Mouse (Mus musculus): ENCODE measurements at regions not wholly inside any gene's neighbourhood (a gene's known extent, or its start where the extent isn't known, plus 50 kb on each side); places are given as distances from the start of the nearest gene placed in this dataset.

DNA sequence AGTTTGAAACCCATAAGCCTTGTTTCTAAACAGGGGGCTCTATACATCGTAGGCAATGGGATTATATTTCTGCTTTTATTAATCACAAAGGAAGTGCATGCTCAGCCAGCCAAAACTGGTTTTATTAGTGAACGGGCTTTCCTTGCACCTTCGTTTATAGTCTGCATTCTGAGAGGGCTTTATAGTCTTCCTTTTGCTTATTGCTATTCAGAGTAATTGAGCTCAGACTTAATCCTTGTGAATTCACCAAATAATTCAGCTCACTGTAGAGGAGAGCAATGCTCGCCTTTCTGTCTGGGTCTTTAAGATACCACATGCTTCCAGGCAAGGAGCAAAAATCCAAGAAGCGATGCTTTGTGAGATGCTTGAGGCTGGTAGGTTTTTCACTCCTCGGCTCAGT is 984.3 kb downstream of the Slc4a3 start:
- no peaks in the 10 kb centered on the region for H3K4me1 ChIP-seq (replicated peaks; ENCODE audit: low read depth, low read length)
- TF ChIP-seq NANOG (IDR thresholded peaks at IDR 0.05; ENCODE audit: borderline replicate concordance, low read length), result no peak
- no peak for TF ChIP-seq POU5F1 (IDR thresholded peaks at IDR 0.05; ENCODE audit: borderline replicate concordance, low read length)
- no peak for TF ChIP-seq CTCF (conservative IDR thresholded peaks at IDR 0.05; ENCODE audit: low read length)
- no peaks in the 10 kb centered on the region for H3K9me3 ChIP-seq (ENCODE audit: low read length)
- H3K27me3 ChIP-seq (ENCODE audit: insufficient read depth, low read length), result no peaks in the 10 kb centered on the region
- H3K36me3 ChIP-seq (ENCODE audit: insufficient read depth, low read length), result no peaks in the 10 kb centered on the region
- no peak overlapping the region for H3K4me3 ChIP-seq (replicated peaks; ENCODE audit: low read length)

DNA sequence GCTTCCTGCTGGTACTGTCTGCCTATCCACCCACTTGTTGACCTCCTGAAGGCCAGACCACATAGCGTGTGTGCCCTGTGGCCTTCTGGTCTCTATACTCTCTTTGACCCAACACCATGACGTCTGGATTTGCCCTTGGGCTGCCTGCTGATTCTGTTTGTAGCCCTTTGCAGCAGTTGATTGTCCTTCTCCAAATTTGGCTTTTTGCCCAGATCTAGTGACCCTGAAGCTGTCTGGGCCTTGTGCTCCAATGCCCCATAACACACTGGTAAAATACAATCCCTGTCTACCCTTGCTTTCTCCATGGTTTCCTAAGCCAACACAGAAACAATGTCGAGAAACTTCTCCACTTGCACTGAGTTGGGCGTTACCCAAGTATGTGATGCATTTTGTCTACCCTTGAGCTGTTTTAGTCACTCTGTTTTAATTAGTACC is 979.3 kb downstream of the Epha4 start:
- Histone ChIP-seq H3K36me3 (ENCODE audit: insufficient read depth, low read length) (no peaks in the 10 kb centered on the region), H3K4me1 (replicated peaks; ENCODE audit: low read depth, low read length) (no peaks in the 10 kb centered on the region), H3K9me3 (ENCODE audit: low read length) (no peaks in the 10 kb centered on the region), H3K27me3 (ENCODE audit: insufficient read depth, low read length) (no peaks in the 10 kb centered on the region), H3K4me3 (replicated peaks; ENCODE audit: low read length) (no peak overlapping the region)
- TF ChIP-seq NANOG (IDR thresholded peaks at IDR 0.05; ENCODE audit: borderline replicate concordance, low read length), result no peak
- TF ChIP-seq CTCF (conservative IDR thresholded peaks at IDR 0.05; ENCODE audit: low read length), result no peak
- TF ChIP-seq POU5F1 (IDR thresholded peaks at IDR 0.05; ENCODE audit: borderline replicate concordance, low read length), result no peak

DNA sequence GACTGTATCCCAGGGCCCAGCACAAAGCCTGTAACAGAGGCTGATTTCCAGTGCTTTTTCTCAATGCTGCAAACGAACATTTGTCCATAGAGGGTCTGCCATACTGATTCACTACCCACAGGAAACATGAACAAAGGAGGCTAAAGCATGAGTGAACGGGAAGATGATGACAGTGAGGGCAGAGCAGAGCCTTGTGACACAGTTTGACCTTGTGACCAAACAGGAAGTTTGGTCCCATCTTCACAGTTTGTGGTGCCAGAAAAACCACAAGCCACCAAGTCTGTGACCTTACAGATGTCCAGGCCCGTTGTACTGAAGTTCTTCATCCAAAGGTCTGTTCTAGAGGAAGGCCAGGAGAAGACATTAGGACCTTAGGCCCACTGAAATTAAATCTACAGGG is 974.4 kb downstream of the Epha4 start:
- no peak overlapping the region for H3K4me3 ChIP-seq (replicated peaks; ENCODE audit: low read length)
- no peak for TF ChIP-seq CTCF (conservative IDR thresholded peaks at IDR 0.05; ENCODE audit: low read length)
- TF ChIP-seq NANOG (IDR thresholded peaks at IDR 0.05; ENCODE audit: borderline replicate concordance, low read length), result no peak
- no peak for TF ChIP-seq POU5F1 (IDR thresholded peaks at IDR 0.05; ENCODE audit: borderline replicate concordance, low read length)
- no peaks in the 10 kb centered on the region for H3K4me1 ChIP-seq (replicated peaks; ENCODE audit: low read depth, low read length)
- H3K27me3 ChIP-seq (ENCODE audit: insufficient read depth, low read length), result no peaks in the 10 kb centered on the region
- no peaks in the 10 kb centered on the region for H3K9me3 ChIP-seq (ENCODE audit: low read length)
- no peaks in the 10 kb centered on the region for H3K36me3 ChIP-seq (ENCODE audit: insufficient read depth, low read length)

DNA sequence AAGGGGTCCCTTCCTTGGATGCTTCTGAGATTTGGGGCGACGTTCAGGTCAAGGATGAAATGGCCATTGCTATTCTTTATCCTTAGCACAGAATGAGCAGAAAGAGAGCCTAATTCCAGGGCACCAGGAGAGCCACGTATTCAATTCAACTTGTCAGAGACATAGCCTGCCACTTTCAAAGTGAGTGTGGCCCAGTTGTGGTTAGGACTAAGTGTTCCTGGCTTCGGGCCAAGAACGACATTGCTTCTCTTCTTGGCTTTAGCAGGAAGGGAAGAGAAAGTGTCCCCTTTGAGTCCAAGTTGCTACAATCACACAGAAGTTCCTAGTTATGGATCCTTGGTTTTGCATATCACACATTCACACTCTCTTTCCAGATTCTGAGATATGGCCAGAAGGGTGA is 964.0 kb downstream of the Epha4 start:
- H3K27me3 ChIP-seq (ENCODE audit: insufficient read depth, low read length), result no peaks in the 10 kb centered on the region
- TF ChIP-seq POU5F1 (IDR thresholded peaks at IDR 0.05; ENCODE audit: borderline replicate concordance, low read length), result no peak
- no peaks in the 10 kb centered on the region for H3K36me3 ChIP-seq (ENCODE audit: insufficient read depth, low read length)
- no peaks in the 10 kb centered on the region for H3K9me3 ChIP-seq (ENCODE audit: low read length)
- H3K4me3 ChIP-seq (replicated peaks; ENCODE audit: low read length), result no peak overlapping the region
- H3K4me1 ChIP-seq (replicated peaks; ENCODE audit: low read depth, low read length), result no peaks in the 10 kb centered on the region

DNA sequence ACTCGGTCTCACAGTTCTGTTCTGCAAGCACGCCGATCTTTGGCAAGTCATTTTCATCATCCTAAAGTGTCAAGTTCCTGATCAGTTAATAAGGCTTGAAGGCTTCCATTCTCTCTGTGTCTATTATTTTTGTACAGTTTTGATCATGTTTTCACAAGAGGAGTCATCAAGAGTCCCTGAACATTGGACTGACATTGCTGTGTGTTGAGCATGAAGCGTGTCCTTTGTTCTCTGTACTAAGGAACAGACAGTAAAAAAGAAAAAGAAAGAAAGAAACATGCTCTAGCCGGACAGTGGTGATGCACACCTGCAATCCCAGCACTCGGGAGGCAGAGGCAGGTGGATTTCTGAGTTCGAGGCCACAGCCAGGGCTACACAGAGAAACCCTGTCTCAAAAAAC is 955.4 kb downstream of the Epha4 start:
- TF ChIP-seq NANOG (IDR thresholded peaks at IDR 0.05; ENCODE audit: borderline replicate concordance, low read length), result no peak
- TF ChIP-seq POU5F1 (IDR thresholded peaks at IDR 0.05; ENCODE audit: borderline replicate concordance, low read length), result no peak
- TF ChIP-seq CTCF (conservative IDR thresholded peaks at IDR 0.05; ENCODE audit: low read length), result no peak
- Histone ChIP-seq H3K4me1 (replicated peaks; ENCODE audit: low read depth, low read length) (no peaks in the 10 kb centered on the region), H3K36me3 (ENCODE audit: insufficient read depth, low read length) (no peaks in the 10 kb centered on the region), H3K9me3 (ENCODE audit: low read length) (no peaks in the 10 kb centered on the region), H3K27me3 (ENCODE audit: insufficient read depth, low read length) (no peaks in the 10 kb centered on the region), H3K4me3 (replicated peaks; ENCODE audit: low read length) (no peak overlapping the region)

DNA sequence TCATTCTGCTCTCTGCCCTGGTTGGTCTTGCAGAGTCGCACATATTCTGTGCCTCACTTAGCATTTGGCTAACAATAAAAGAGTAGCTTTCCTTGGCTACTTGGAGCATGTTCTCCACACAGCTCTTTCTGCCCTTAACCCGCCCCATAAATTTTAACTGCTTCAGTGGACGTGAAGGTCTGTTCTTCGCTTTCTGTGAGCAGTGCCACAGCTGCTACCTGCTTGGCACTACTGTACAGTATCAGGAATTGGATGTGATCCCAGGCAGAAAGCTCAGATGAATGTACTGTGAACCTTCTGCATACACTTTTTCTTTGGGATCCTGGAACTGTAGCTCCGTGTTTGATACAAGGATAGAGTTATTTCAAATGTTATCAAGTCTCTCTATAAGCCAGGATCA is 939.4 kb downstream of the Epha4 start:
- Histone ChIP-seq H3K36me3 (ENCODE audit: insufficient read depth, low read length) (no peaks in the 10 kb centered on the region), H3K4me3 (replicated peaks; ENCODE audit: low read length) (no peak overlapping the region), H3K9me3 (ENCODE audit: low read length) (peaks cover 29% of the 10 kb centered on the region), H3K27me3 (ENCODE audit: insufficient read depth, low read length) (no peaks in the 10 kb centered on the region), H3K4me1 (replicated peaks; ENCODE audit: low read depth, low read length) (no peaks in the 10 kb centered on the region)
- TF ChIP-seq CTCF (conservative IDR thresholded peaks at IDR 0.05; ENCODE audit: low read length) (no peak), POU5F1 (IDR thresholded peaks at IDR 0.05; ENCODE audit: borderline replicate concordance, low read length) (no peak), NANOG (IDR thresholded peaks at IDR 0.05; ENCODE audit: borderline replicate concordance, low read length) (no peak)

DNA sequence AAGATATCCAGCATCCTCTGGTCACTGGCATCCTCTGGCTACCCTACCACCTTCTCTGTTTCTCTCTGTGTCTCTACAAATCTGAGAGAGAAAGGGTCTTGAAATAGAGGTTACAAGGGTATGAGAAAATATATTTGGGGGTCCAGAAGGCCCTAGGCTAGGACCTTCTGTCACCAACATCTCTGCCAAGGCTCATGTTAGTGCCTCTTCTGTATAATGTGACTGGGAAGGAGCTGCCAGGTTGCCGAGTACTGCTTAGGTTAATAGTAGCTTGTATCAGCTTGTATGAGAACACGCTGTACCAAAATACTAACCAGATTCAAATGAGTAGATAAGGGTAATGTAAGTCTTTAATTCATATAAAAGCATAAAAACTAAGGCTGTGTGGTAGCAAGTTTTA is 929.0 kb downstream of the Epha4 start:
- no peaks in the 10 kb centered on the region for H3K4me1 ChIP-seq (replicated peaks; ENCODE audit: low read depth, low read length)
- no peaks in the 10 kb centered on the region for H3K36me3 ChIP-seq (ENCODE audit: insufficient read depth, low read length)
- H3K9me3 ChIP-seq (ENCODE audit: low read length), result peaks cover 75% of the 10 kb centered on the region
- H3K27me3 ChIP-seq (ENCODE audit: insufficient read depth, low read length), result no peaks in the 10 kb centered on the region
- H3K4me3 ChIP-seq (replicated peaks; ENCODE audit: low read length), result no peak overlapping the region
- TF ChIP-seq NANOG (IDR thresholded peaks at IDR 0.05; ENCODE audit: borderline replicate concordance, low read length), result no peak
- no peak for TF ChIP-seq CTCF (conservative IDR thresholded peaks at IDR 0.05; ENCODE audit: low read length)
- TF ChIP-seq POU5F1 (IDR thresholded peaks at IDR 0.05; ENCODE audit: borderline replicate concordance, low read length), result no peak

DNA sequence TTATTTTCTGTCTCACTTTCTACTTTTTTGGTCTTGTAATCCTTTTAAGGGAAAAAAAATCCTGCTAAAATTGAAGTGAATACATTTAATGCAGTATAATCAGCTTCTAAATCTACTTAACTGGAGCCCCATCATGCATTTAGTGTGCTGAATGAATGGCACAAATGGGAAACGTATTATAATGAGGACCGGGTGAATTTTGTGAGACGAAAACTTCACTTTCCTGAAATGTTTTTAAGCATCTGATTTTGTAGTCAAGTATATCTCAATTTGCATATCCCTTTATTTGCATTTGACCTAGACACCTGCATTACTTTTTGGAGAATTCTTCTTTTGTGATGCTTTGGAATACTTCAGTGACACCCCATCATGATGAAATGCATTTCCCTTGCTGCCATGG is 889.1 kb downstream of the Epha4 start:
- H3K9me3 ChIP-seq (ENCODE audit: low read length), result no peaks in the 10 kb centered on the region
- no peaks in the 10 kb centered on the region for H3K4me1 ChIP-seq (replicated peaks; ENCODE audit: low read depth, low read length)
- no peak overlapping the region for H3K4me3 ChIP-seq (replicated peaks; ENCODE audit: low read length)
- no peaks in the 10 kb centered on the region for H3K36me3 ChIP-seq (ENCODE audit: insufficient read depth, low read length)
- TF ChIP-seq POU5F1 (IDR thresholded peaks at IDR 0.05; ENCODE audit: borderline replicate concordance, low read length) (no peak), NANOG (IDR thresholded peaks at IDR 0.05; ENCODE audit: borderline replicate concordance, low read length) (no peak), CTCF (conservative IDR thresholded peaks at IDR 0.05; ENCODE audit: low read length) (no peak)
- H3K27me3 ChIP-seq (ENCODE audit: insufficient read depth, low read length), result no peaks in the 10 kb centered on the region

DNA sequence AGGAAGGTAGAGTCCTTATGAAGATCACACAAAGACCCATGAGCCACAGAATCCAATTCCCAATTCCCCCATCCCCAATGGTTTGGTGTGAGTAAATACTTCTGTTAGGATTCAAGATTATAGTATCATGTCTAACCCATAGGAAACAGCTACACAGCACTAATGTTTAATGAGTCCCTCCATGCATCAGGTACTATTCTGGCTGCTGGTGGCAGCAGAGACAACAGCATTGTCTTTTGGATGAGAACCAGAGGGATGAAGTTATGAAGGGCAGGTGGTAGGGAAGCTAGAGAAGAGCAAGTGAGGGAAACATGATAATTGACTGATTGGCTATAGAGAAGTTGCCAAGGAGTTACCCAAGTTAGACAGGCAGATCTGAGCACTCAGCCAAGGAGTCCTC is 885.0 kb downstream of the Epha4 start:
- no peak overlapping the region for H3K4me3 ChIP-seq (replicated peaks; ENCODE audit: low read length)
- H3K4me1 ChIP-seq (replicated peaks; ENCODE audit: low read depth, low read length), result no peaks in the 10 kb centered on the region
- no peaks in the 10 kb centered on the region for H3K36me3 ChIP-seq (ENCODE audit: insufficient read depth, low read length)
- TF ChIP-seq NANOG (IDR thresholded peaks at IDR 0.05; ENCODE audit: borderline replicate concordance, low read length), result no peak
- no peaks in the 10 kb centered on the region for H3K27me3 ChIP-seq (ENCODE audit: insufficient read depth, low read length)
- H3K9me3 ChIP-seq (ENCODE audit: low read length), result no peaks in the 10 kb centered on the region
